Mouse (Mus musculus): ENCODE results near the gene Srrm4. TPM values are rescaled to one million over a fixed set of nuclear protein-coding genes. Genes with fewer than 3 reads are reported as not detected.

Srrm4 gene
- polyA plus RNA-seq, 1 experiment from 2014 or later: 20.7 TPM

GRCm38 (mm10) chr5:116492726-116493125 lies 98.9 kb downstream of the Srrm4 start:
- 91% methylated on average over 3 of the region's 3 CpGs for WGBS
- peaks cover 9% of the 10 kb centered on the region; the same call in 1 of the 2 replicates for H3K4me1 ChIP-seq (ENCODE audit: control insufficient read depth, insufficient read depth, low read length)
- no peak overlapping the region for H3K27ac ChIP-seq (ENCODE audit: low read depth, low read length)
- ATAC-seq (ENCODE audit: insufficient read depth, low FRiP score, low TSS enrichment): no peak
- no peaks in the 10 kb centered on the region for H3K36me3 ChIP-seq (ENCODE audit: control insufficient read depth, insufficient read depth, low read length)
- DNase-seq (ENCODE audit: low spot score): no peak
- H3K4me3 ChIP-seq (ENCODE audit: low read depth, low read length): no peak overlapping the region
- no peak overlapping the region for H3K4me2 ChIP-seq (ENCODE audit: low read depth)
- no peaks in the 10 kb centered on the region for H3K9me3 ChIP-seq (ENCODE audit: control insufficient read depth, low read length)
- H3K9ac ChIP-seq (ENCODE audit: low read length): no peak overlapping the region
- no peaks in the 10 kb centered on the region for H3K27me3 ChIP-seq (ENCODE audit: control insufficient read depth, insufficient read depth, low read length)

GRCm38 (mm10) chr5:116491794-116492420 lies 99.7 kb downstream of the Srrm4 start:
- DNase-seq (ENCODE audit: low spot score): no peak
- Histone ChIP-seq H3K27me3 (ENCODE audit: control insufficient read depth, insufficient read depth, low read length) (no peaks in the 10 kb centered on the region), H3K9ac (ENCODE audit: low read length) (no peak overlapping the region), H3K4me2 (ENCODE audit: low read depth) (no peak overlapping the region), H3K4me1 (ENCODE audit: control insufficient read depth, insufficient read depth, low read length) (peaks cover 4% of the 10 kb centered on the region; the same call in 1 of the 2 replicates), H3K4me3 (ENCODE audit: low read depth, low read length) (no peak overlapping the region), H3K9me3 (ENCODE audit: control insufficient read depth, low read length) (no peaks in the 10 kb centered on the region), H3K27ac (ENCODE audit: low read depth, low read length) (no peak overlapping the region), H3K36me3 (ENCODE audit: control insufficient read depth, insufficient read depth, low read length) (no peaks in the 10 kb centered on the region)
- 79% methylated on average over 12 of the region's 12 CpGs for WGBS
- no peak for ATAC-seq (ENCODE audit: insufficient read depth, low FRiP score, low TSS enrichment)

GRCm38 (mm10) chr5:116490826-116491225 lies 100.8 kb downstream of the Srrm4 start:
- WGBS: 70% methylated on average over 5 of the region's 5 CpGs
- Histone ChIP-seq H3K4me3 (ENCODE audit: low read depth, low read length) (no peak overlapping the region), H3K9me3 (ENCODE audit: control insufficient read depth, low read length) (no peaks in the 10 kb centered on the region), H3K4me2 (ENCODE audit: low read depth) (no peak overlapping the region), H3K27ac (ENCODE audit: low read depth, low read length) (no peak overlapping the region), H3K27me3 (ENCODE audit: control insufficient read depth, insufficient read depth, low read length) (no peaks in the 10 kb centered on the region), H3K9ac (ENCODE audit: low read length) (no peak overlapping the region), H3K4me1 (ENCODE audit: control insufficient read depth, insufficient read depth, low read length) (peaks cover 1% of the 10 kb centered on the region; the same call in 1 of the 2 replicates), H3K36me3 (ENCODE audit: control insufficient read depth, insufficient read depth, low read length) (no peaks in the 10 kb centered on the region)
- no peak for ATAC-seq (ENCODE audit: insufficient read depth, low FRiP score, low TSS enrichment)
- no peak for DNase-seq (ENCODE audit: low spot score)

- no peaks in the 10 kb centered on the region for H3K9me3 ChIP-seq (ENCODE audit: control insufficient read depth, low read length)
- no peak overlapping the region for H3K4me3 ChIP-seq (ENCODE audit: low read depth, low read length)
- 52% methylated on average over 8 of the region's 8 CpGs for WGBS
- no peak overlapping the region for H3K4me2 ChIP-seq (ENCODE audit: low read depth)
- H3K27me3 ChIP-seq (ENCODE audit: control insufficient read depth, insufficient read depth, low read length): no peaks in the 10 kb centered on the region
- H3K36me3 ChIP-seq (ENCODE audit: control insufficient read depth, insufficient read depth, low read length): no peaks in the 10 kb centered on the region
- DNase-seq (ENCODE audit: low spot score) (no peak), ATAC-seq (ENCODE audit: insufficient read depth, low FRiP score, low TSS enrichment) (no peak)
- H3K9ac ChIP-seq (ENCODE audit: low read length): no peak overlapping the region
- no peaks in the 10 kb centered on the region for H3K4me1 ChIP-seq (ENCODE audit: control insufficient read depth, insufficient read depth, low read length)
- no peak overlapping the region for H3K27ac ChIP-seq (ENCODE audit: low read depth, low read length)
These were observed 102.0 kb downstream of the Srrm4 start for GRCm38 (mm10) chr5:116489621-116490020.

GRCm38 (mm10) chr5:116486135-116486534 lies 105.5 kb downstream of the Srrm4 start:
- H3K4me1 ChIP-seq (ENCODE audit: control insufficient read depth, insufficient read depth, low read length): no peaks in the 10 kb centered on the region
- no peak for ATAC-seq (ENCODE audit: insufficient read depth, low FRiP score, low TSS enrichment)
- H3K4me3 ChIP-seq (ENCODE audit: low read depth, low read length): no peak overlapping the region
- no peak overlapping the region for H3K9ac ChIP-seq (ENCODE audit: low read length)
- no peak for DNase-seq (ENCODE audit: low spot score)
- H3K9me3 ChIP-seq (ENCODE audit: control insufficient read depth, low read length): no peaks in the 10 kb centered on the region
- H3K36me3 ChIP-seq (ENCODE audit: control insufficient read depth, insufficient read depth, low read length): no peaks in the 10 kb centered on the region
- no peak overlapping the region for H3K27ac ChIP-seq (ENCODE audit: low read depth, low read length)
- no peak overlapping the region for H3K4me2 ChIP-seq (ENCODE audit: low read depth)
- H3K27me3 ChIP-seq (ENCODE audit: control insufficient read depth, insufficient read depth, low read length): no peaks in the 10 kb centered on the region
- 73% methylated on average over 4 of the region's 4 CpGs for WGBS

GRCm38 (mm10) chr5:116485069-116485468 lies 106.5 kb downstream of the Srrm4 start:
- Histone ChIP-seq H3K36me3 (ENCODE audit: control insufficient read depth, insufficient read depth, low read length) (no peaks in the 10 kb centered on the region), H3K4me1 (ENCODE audit: control insufficient read depth, insufficient read depth, low read length) (no peaks in the 10 kb centered on the region), H3K4me3 (ENCODE audit: low read depth, low read length) (no peak overlapping the region), H3K27me3 (ENCODE audit: control insufficient read depth, insufficient read depth, low read length) (no peaks in the 10 kb centered on the region), H3K9ac (ENCODE audit: low read length) (no peak overlapping the region), H3K27ac (ENCODE audit: low read depth, low read length) (no peak overlapping the region), H3K4me2 (ENCODE audit: low read depth) (no peak overlapping the region), H3K9me3 (ENCODE audit: control insufficient read depth, low read length) (no peaks in the 10 kb centered on the region)
- WGBS: 44% methylated on average over 5 of the region's 5 CpGs
- DNase-seq (ENCODE audit: low spot score): peak; percentile 55
- no peak for ATAC-seq (ENCODE audit: insufficient read depth, low FRiP score, low TSS enrichment)

GRCm38 (mm10) chr5:116484236-116484635 lies 107.4 kb downstream of the Srrm4 start:
- H3K4me3 ChIP-seq (ENCODE audit: low read depth, low read length): no peak overlapping the region
- DNase-seq (ENCODE audit: low spot score): no peak
- no peak overlapping the region for H3K9ac ChIP-seq (ENCODE audit: low read length)
- H3K27me3 ChIP-seq (ENCODE audit: control insufficient read depth, insufficient read depth, low read length): no peaks in the 10 kb centered on the region
- no peak overlapping the region for H3K4me2 ChIP-seq (ENCODE audit: low read depth)
- H3K27ac ChIP-seq (ENCODE audit: low read depth, low read length): no peak overlapping the region
- H3K4me1 ChIP-seq (ENCODE audit: control insufficient read depth, insufficient read depth, low read length): no peaks in the 10 kb centered on the region
- no peak for ATAC-seq (ENCODE audit: insufficient read depth, low FRiP score, low TSS enrichment)
- no peaks in the 10 kb centered on the region for H3K9me3 ChIP-seq (ENCODE audit: control insufficient read depth, low read length)
- WGBS: 95% methylated on average over 9 of the region's 9 CpGs
- H3K36me3 ChIP-seq (ENCODE audit: control insufficient read depth, insufficient read depth, low read length): no peaks in the 10 kb centered on the region

GRCm38 (mm10) chr5:116478607-116479371 lies 112.8 kb downstream of the Srrm4 start:
- no peak for ATAC-seq (ENCODE audit: insufficient read depth, low FRiP score, low TSS enrichment)
- Histone ChIP-seq H3K9ac (ENCODE audit: low read length) (no peak overlapping the region), H3K27ac (ENCODE audit: low read depth, low read length) (no peak overlapping the region), H3K4me3 (ENCODE audit: low read depth, low read length) (no peak overlapping the region), H3K4me1 (ENCODE audit: control insufficient read depth, insufficient read depth, low read length) (no peaks in the 10 kb centered on the region), H3K4me2 (ENCODE audit: low read depth) (no peak overlapping the region), H3K36me3 (ENCODE audit: control insufficient read depth, insufficient read depth, low read length) (no peaks in the 10 kb centered on the region), H3K27me3 (ENCODE audit: control insufficient read depth, insufficient read depth, low read length) (no peaks in the 10 kb centered on the region), H3K9me3 (ENCODE audit: control insufficient read depth, low read length) (no peaks in the 10 kb centered on the region)
- WGBS: 86% methylated on average over 18 of the region's 18 CpGs
- DNase-seq (ENCODE audit: low spot score): no peak

GRCm38 (mm10) chr5:116476006-116476405 lies 115.6 kb downstream of the Srrm4 start:
- Histone ChIP-seq H3K9ac (ENCODE audit: low read length) (no peak overlapping the region), H3K27me3 (ENCODE audit: control insufficient read depth, insufficient read depth, low read length) (no peaks in the 10 kb centered on the region), H3K4me3 (ENCODE audit: low read depth, low read length) (no peak overlapping the region), H3K9me3 (ENCODE audit: control insufficient read depth, low read length) (no peaks in the 10 kb centered on the region), H3K4me1 (ENCODE audit: control insufficient read depth, insufficient read depth, low read length) (no peaks in the 10 kb centered on the region), H3K27ac (ENCODE audit: low read depth, low read length) (no peak overlapping the region), H3K36me3 (ENCODE audit: control insufficient read depth, insufficient read depth, low read length) (no peaks in the 10 kb centered on the region), H3K4me2 (ENCODE audit: low read depth) (no peak overlapping the region)
- peak; percentile 64 for DNase-seq (ENCODE audit: low spot score)
- no peak for ATAC-seq (ENCODE audit: insufficient read depth, low FRiP score, low TSS enrichment)
- WGBS: 15% methylated on average over 15 of the region's 15 CpGs
